Mouse (Mus musculus) cerebellum, adult 9-10 months (tissue): ENCODE data around the gene Ubr2.

Source experiments
- DNase-seq: peaks from one replicate; pipeline ENCODE4 v3.0.0; 2022

The Ubr2 gene

GRCm38 (mm10) chr17:47009898-47010721 is at the start of gene Ubr2:
Ubr2 (minus strand) TSS chr17:47010556.
- peak; percentile 96 for DNase-seq

DNA sequence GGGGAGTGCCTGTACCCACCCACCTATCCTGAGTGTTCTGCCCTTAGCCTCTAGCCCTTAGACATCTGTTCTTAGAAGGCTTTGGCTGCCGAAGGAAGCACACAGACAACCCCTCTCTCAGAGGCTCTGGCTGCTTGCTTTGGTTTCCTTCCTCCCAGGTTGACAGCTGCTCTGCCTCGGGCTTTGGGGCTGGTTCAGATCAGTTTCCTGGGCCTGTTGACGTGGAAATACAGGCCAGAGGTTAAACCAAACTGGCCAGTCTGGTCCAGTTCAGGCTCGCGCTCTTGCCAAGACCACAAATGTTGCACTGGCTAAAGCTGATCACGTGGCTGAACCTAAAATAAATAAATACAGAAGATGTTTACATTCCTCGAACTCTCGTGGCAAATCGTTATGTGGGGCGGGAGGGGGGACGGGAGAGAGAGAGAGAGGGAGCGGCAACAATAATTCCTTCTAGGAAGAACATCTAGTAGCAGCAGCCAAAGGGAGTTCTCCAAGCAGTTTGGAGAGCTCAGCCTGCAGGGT is 49.5 kb upstream of the Ubr2 start:
- no peak for DNase-seq

DNA sequence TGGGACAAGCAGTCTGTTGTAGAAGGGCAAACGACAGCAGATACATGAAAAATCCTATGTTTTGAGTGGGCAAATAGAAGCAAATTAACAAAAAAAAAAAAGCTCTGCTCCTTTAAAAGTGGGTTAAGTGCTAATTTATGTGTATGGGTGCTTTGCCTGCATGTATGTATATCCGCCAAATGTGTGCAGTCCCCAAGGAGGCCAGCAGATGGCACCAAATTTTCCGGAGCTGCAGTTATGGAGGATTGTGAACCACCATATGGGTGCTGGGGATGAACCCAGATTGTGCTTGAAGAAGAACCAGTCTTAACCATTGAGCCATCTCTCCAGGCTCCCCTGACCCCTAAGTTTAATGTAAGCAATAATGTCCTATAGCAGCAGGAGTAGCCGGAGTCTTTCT is 47.6 kb upstream of the Ubr2 start:
- no peak for DNase-seq

DNA sequence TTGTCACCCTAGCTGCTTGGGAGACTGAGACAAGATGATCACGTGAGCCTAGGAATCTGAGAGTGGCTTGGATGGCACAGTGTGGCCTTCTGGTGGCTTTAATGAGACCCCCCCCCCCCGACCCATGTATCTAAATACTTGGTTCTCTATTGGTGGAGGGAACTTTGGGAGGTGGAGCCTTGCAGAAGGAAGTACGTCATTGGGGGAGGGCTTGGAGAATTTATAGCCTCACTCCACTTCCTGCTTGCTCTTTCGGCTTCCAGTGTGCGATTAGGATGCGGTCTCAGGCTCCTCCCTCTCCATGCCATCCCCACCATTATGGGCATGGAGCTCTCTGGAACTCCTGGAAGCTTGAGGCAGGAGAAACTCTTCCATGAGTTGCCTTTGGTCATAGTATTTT is 46.1 kb upstream of the Ubr2 start:
- DNase-seq, result no peak

DNA sequence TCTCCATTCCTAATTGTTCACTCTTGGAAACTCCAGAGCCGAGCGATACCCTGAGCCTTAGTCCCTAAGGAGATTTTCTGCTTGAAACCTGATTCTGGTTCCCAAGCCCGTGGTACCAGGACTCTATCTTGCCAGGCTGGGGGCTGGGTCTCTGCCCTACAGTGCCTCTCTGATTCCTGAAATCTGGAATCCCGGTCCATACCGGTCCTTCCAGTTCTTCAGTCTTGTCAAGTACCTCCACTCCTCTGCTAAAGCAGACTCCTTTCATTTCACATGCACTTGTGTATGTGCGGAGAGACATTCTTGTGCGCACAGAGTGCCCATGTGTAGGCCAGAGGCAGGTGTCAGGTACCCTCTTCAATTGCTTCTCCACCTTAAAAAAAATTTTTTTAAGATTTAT is 44.8 kb upstream of the Ubr2 start:
- DNase-seq, result no peak

DNA sequence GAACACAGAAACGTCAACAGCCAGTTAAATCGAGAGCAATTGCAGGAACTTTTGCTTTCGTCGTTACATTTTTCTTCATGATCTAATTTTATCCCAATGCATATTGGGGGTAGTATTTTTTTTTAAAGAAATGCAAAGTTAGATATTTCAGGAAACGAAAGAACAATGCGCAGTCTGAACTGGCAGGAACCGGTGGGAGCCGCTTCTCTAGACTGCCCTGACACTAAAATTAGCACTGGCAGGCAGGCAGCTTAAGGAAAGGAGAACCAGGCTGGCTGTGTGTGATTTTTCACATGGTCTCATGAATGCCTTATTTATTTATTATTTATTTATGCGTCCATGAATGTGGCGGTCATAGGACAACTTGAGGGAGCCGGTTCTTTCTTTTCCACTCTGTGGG is 44.3 kb upstream of the Ubr2 start:
- DNase-seq, result no peak

GRCm38 (mm10) chr17:47050678-47051077 is 40.3 kb upstream of the Ubr2 start:
- no peak for DNase-seq

DNA sequence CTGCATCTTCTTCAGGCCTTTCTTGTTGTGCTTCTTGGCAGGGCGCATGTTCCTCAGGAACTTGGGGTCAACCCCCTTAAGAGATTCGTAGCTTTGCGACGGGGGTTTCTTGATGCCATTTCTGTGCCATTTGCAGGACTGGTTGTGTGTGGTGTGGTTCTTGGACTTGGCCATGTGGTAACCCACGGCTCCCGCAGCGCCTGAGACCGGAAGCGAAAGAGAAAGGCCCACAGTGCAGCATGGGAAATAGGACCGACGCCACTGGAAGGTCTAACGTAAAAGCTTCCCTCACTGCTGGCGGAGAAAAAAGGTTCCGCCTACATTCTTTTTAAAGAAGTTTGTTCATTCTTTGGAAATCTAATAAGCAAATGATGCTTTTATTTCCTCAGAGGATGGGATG is 32.5 kb upstream of the Ubr2 start:
- no peak for DNase-seq

- DNase-seq, result peak; percentile 80
These were observed 28.8 kb upstream of the Ubr2 start for GRCm38 (mm10) chr17:47038844-47039803.

- no peak for DNase-seq
These were observed 24.2 kb upstream of the Ubr2 start for GRCm38 (mm10) chr17:47034536-47034935.

- DNase-seq, result peak; percentile 34
These were observed 23.3 kb upstream of the Ubr2 start for GRCm38 (mm10) chr17:47033643-47034042.

DNA sequence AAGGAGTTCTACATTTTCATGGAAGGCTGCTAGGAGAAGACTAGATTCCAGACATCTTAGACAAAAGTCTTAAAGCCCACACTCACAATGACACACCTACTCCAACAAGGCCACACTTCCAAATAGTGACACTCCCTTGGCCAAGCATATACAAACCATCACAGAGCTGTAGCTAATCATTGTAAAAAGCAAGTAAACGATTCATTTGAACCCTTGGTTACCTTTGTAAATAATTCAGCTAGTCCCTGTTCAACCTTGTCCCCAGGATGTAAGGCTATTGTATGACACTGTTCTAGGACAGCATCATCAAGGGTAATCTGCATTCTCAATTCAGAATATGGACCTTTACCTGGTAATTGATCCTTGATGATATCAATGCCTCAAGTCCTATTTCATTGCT is 14.4 kb upstream of the Ubr2 start:
- no peak for DNase-seq

GRCm38 (mm10) chr17:47023369-47023768 is 13.0 kb upstream of the Ubr2 start:
- DNase-seq, result no peak

DNA sequence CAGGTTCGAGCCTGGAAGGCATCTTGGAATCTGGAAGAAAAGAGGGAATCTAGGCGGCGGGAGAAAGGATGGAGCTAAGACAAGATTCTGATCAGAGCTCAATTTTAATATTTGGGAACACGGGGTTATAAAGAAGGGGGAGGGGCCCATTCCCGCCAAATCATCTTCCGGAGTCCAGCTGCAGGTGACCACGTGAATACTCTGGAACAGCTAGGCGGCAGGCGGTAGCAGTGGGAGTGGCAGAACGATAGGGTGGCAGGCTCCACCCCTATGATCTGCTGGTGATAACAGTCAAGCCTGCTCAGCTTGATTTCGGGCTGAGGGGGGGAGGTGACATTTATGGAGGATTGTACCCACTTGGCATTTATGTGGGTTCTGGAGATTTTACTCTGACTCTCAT is 2.5 kb upstream of the Ubr2 start:
- peak; percentile 35 for DNase-seq

GRCm38 (mm10) chr17:47011661-47012043 is 1.3 kb upstream of the Ubr2 start:
- DNase-seq, result peak; percentile 51

GRCm38 (mm10) chr17:47010722-47011660 is 635 bp upstream of the Ubr2 start:
- DNase-seq, result peak; percentile 74

DNA sequence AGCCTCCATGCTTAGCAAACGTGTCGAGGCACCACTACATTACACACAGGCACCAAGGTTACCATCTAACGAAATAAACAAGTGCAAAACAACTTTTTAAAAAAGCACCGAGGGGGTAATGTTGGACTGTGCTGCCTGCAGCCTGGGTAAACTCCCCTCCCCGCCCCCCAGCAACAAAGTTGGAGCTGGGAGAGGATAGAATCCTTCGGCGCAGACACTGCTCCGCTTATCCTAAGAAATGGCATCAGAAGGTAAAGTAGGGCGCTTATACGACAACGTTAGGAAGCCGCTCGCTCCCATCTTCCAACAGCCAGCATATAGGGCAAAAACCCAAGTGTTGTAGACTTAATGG is 834 bp downstream of the Ubr2 start:
- DNase-seq, result peak; percentile 63

GRCm38 (mm10) chr17:47009016-47009415 is 1.3 kb downstream of the Ubr2 start:
- peak; percentile 38 for DNase-seq

DNA sequence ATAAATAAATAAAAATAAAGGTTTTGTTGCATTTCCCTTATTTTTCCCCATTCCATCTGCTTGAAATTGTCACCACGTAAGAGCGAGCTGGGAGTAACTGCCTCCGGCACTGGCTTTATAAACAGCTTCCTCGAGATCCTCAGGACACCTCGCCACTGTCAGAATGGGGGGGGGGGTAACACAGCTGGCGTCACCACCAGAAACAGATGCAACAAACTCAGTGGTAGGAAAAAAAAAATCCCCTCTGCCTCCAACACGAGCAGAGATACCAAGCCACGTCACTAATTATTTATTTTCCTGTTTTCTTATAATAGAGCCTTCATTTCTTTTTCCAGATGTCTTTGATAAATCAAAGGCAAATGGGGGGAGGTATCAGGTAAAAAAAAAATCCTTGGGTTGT is 1.9 kb downstream of the Ubr2 start:
- no peak for DNase-seq

DNA sequence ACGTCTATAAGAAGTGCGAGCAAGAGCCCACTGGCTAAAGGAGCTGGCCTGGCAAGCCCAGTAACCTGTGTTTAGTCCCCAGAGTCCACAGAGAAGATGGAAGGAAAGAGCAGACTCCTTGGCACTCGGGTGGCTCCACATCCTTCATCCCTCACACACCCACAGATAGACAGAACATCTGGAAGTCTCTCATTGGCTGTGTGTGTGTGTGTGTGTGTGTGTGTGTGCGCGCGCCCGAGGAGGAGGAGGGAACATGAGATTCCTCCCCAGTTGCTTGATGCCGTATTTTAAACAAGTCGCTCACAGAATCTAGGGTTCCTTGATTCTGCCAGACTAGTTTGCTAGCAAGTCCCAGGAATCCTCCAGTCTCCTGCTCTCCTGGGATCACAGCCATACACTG is 3.6 kb downstream of the Ubr2 start:
- DNase-seq, result no peak

DNA sequence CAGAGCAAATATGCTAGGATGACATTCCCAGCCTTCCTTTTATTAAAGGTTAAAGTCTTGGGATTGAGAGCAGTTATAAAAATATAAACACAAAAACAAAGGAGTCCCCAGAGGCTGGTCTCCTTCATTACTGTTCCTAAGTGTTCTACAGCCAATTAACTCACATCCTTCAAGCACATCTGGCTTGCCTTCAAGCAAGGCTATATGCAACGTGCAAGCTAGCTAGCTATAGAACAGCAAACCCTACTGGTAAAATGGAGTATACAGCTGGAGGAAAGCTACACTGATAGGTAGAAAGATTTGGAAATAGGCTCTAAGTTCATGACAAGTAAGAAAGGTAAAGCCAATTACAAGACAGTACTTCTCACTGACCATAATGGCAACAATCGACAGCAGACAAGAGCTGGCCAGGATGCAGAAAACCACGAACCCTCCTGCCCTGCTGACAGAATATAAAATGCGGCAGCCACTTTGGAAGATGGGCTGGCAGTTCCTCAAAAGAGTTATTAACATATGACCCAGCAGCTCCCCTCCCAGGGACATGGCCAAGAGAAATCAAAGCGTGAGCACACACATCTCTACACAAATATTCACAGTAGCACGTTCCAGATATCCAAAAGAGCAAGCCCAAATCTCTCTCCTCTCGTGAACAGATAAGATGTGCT is 4.5 kb downstream of the Ubr2 start:
- no peak for DNase-seq

DNA sequence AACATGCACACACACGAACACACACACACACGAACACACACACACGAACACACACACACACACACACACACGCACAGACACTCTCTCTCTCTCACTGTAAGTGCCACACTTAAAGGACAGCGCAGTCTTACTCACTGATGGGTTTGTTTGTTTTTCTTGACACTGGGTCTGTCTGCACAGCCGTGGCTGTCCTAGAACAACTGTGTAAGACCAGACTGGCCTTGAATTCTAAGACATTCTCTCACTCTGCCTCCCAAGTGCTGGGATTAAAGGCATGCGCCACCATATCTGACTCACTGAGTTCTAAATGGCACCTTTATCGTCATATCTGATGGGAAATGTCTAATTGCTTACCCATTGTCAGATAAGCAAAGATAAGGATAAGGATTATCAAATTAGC is 7.1 kb downstream of the Ubr2 start:
- no peak for DNase-seq
